Mouse (Mus musculus) heart, postnatal 14 days (tissue): ENCODE results near the gene Nmral1. TPM values are rescaled to one million over a fixed set of nuclear protein-coding genes. Genes with fewer than 3 reads are reported as not detected.
A peak's percentile ranks its signal among the peaks of the same experiment; 100 is the strongest.
"Not testable (repeated sequence)": the region's sequence is repeated elsewhere in the genome, so short reads cannot be mapped to it uniquely, and the experiment has no call there.

Experiments
- DNase-seq, 2 experiments: peaks; one replicate each; pipeline ENCODE4 v3.0.0; 2021 to 2022
- intact Hi-C: fragments of 180-260 bp; cut with DNase I; formaldehyde crosslinking; loops from one replicate; pipeline ENCODE4 v1.15.1; 2025
- total RNA-seq, 2 experiments: library from RNA; stranded (reverse); gene quantifications; 2 replicates each; pipeline ENCODE4 v1.2.3; 2021

Nmral1 gene
- total RNA-seq, 2 experiments from 2014 or later, result 3.2 to 4.5 TPM

- no peak for DNase-seq
- intact Hi-C loops, result no loop called here
Measured at GRCm38 (mm10) chr16:4722128-4722914, 3.2 kb upstream of the Nmral1 start.

- no peak for DNase-seq
- intact Hi-C loops, result loop anchor here (5.0 kb wide), 2 partner anchors 74 to 209 kb away; partner anchors contain the start of gene Cdip1
Measured at GRCm38 (mm10) chr16:4717866-4718265, 1.3 kb downstream of the Nmral1 start.

- intact Hi-C loops, result no loop called here
Measured at GRCm38 (mm10) chr16:4713861-4714710, 5.1 kb downstream of the Nmral1 start.

GRCm38 (mm10) chr16:4711173-4711572, 8.0 kb downstream of the Nmral1 start:
- no peak for DNase-seq
- intact Hi-C loops, result no loop called here

More at GRCm38 (mm10) chr16:4713861-4714710, 5.1 kb downstream of the Nmral1 start:
- peak; percentile 8 to 15 for DNase-seq

- intact Hi-C loops, result no loop called here
- DNase-seq, result no peak
Measured at GRCm38 (mm10) chr16:4705541-4705940, 13.6 kb downstream of the Nmral1 start.

- intact Hi-C loops, result no loop called here
- DNase-seq, result no peak
Measured at GRCm38 (mm10) chr16:4702646-4703045, 16.5 kb downstream of the Nmral1 start.

- DNase-seq, result no peak
- intact Hi-C loops, result no loop called here
Measured at GRCm38 (mm10) chr16:4701211-4701610, 17.9 kb downstream of the Nmral1 start.

- not testable (repeated sequence) for DNase-seq
Measured at GRCm38 (mm10) chr16:4689371-4689770, 29.8 kb downstream of the Nmral1 start.

GRCm38 (mm10) chr16:4684457-4684791, 34.7 kb downstream of the Nmral1 start:
- DNase-seq, result no peak
- intact Hi-C loops, result no loop called here

More at GRCm38 (mm10) chr16:4689371-4689770, 29.8 kb downstream of the Nmral1 start:
- intact Hi-C loops, result loop anchor here (5.0 kb wide), 1 partner anchor 98 kb away; no protein-coding TSS in a partner anchor

GRCm38 (mm10) chr16:4683581-4684456, 35.3 kb downstream of the Nmral1 start:
- intact Hi-C loops, result no loop called here
- peak; percentile 99 for DNase-seq

- intact Hi-C loops, result no loop called here
- DNase-seq, result no peak
Measured at GRCm38 (mm10) chr16:4683193-4683580, 36.0 kb downstream of the Nmral1 start.

GRCm38 (mm10) chr16:4682628-4683179, 36.5 kb downstream of the Nmral1 start:
- intact Hi-C loops, result no loop called here
- no peak for DNase-seq

- DNase-seq, intact Hi-C loops: not testable (repeated sequence)
Measured at GRCm38 (mm10) chr16:4680922-4681455, 38.2 kb downstream of the Nmral1 start.

GRCm38 (mm10) chr16:4679121-4680018, 39.8 kb downstream of the Nmral1 start, which contains the start of gene Coro7:
Coro7 (minus strand) TSS chr16:4679777.
- peak; percentile 88 to 90 for DNase-seq
- intact Hi-C loops, result no loop called here

GRCm38 (mm10) chr16:4678080-4678479, 41.1 kb downstream of the Nmral1 start:
- no peak for DNase-seq
- intact Hi-C loops, result no loop called here

- intact Hi-C loops, result no loop called here
- no peak for DNase-seq
Measured at GRCm38 (mm10) chr16:4676836-4677235, 42.3 kb downstream of the Nmral1 start.

GRCm38 (mm10) chr16:4674091-4674490, 45.1 kb downstream of the Nmral1 start:
- DNase-seq, result no peak
- intact Hi-C loops, result no loop called here

GRCm38 (mm10) chr16:4670317-4670716, 48.8 kb downstream of the Nmral1 start:
- no peak for DNase-seq
- intact Hi-C loops, result no loop called here
